Mouse (Mus musculus) forebrain, embryonic 12.5 days (tissue): ENCODE results near the gene Kit. TPM values are rescaled to one million over a fixed set of nuclear protein-coding genes. Genes with fewer than 3 reads are reported as not detected.
A peak's percentile ranks its signal among the peaks of the same experiment; 100 is the strongest.

Experiments used
- ATAC-seq: fragments of 200-750 bp; cut with Nextera tagmentation; 2 replicates; pipeline ENCODE4 v1.8.0; 2017; ENCODE audit warnings: moderate TSS enrichment; ENCODE audit not compliant: low FRiP score
- H3K27ac ChIP-seq: fragments of 300-500 bp; sonication (generic); 2 replicates; pipeline ENCODE4 v1.5.1; 2016; ENCODE audit warnings: mild to moderate bottlenecking
- H3K27me3 ChIP-seq: fragments of 300-500 bp; sonication (generic); 2 replicates; pipeline ENCODE4 v1.6.1; 2016; ENCODE audit warnings: mild to moderate bottlenecking
- H3K36me3 ChIP-seq: fragments of 300-500 bp; sonication (generic); replicated peaks from 2 replicates; pipeline ENCODE4 v1.6.1; 2016; ENCODE audit warnings: mild to moderate bottlenecking
- H3K4me1 ChIP-seq: fragments of 300-500 bp; sonication (generic); 2 replicates; pipeline ENCODE4 v1.6.1; 2016
- H3K4me2 ChIP-seq: fragments of 300-500 bp; sonication (generic); 2 replicates; pipeline ENCODE4 v1.6.1; 2016; ENCODE audit warnings: mild to moderate bottlenecking, moderate library complexity
- H3K4me3 ChIP-seq: fragments of 300-500 bp; sonication (generic); replicated peaks from 2 replicates; pipeline ENCODE4 v1.5.1; 2016; ENCODE audit warnings: mild to moderate bottlenecking
- H3K9ac ChIP-seq: fragments of 300-500 bp; sonication (generic); 2 replicates; pipeline ENCODE4 v1.6.1; 2016; ENCODE audit warnings: mild to moderate bottlenecking
- H3K9me3 ChIP-seq: fragments of 300-500 bp; sonication (generic); 2 replicates; pipeline ENCODE4 v1.6.1; 2016
- WGBS: fragments of 180-500 bp; shearing (Covaris S2); methylation state at CpG from one replicate; pipeline ENCODE4 v1.1.7; 2016; 5-methylcytosine and 5-hydroxymethylcytosine counted together
- polyA plus RNA-seq: library from polyadenylated mRNA; unstranded; fragments of >200 nt; fragmentation: Nextera tagmentation; extraction: Ambion mirVana; gene quantifications from 2 replicates; pipeline ENCODE4 v1.2.1, GENCODE M21; 2016

Gene Kit
- polyA plus RNA-seq, 1 experiment from 2014 or later, result 27.5 TPM

DNA sequence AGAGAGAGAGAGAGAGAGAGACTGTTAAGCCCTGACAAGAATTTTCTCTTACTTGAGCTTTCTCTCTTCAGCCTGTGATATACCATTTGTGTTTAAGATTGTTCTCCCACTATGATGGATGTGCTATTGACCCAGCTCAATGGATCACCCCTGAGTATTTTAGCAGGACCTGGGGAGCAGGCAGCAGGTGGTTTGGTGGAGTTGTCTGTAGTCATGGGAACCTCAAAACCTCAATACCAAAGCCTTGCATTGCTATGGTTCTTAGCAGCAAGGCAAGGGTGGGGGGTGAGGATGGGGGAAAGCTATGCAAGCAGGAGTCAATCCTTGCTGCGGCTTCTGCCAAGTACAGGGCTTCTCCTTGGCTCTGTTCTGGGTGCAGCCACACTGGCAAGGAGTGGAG is 48.8 kb downstream of the Kit start:
- peaks cover 5% of the 10 kb centered on the region; the same call in 1 of the 2 replicates for H3K36me3 ChIP-seq
- peaks cover 11% of the 10 kb centered on the region; the same call in 1 of the 2 replicates for H3K4me1 ChIP-seq
- no peak overlapping the region for H3K4me2 ChIP-seq
- no peaks in the 10 kb centered on the region for H3K27me3 ChIP-seq
- no peak overlapping the region for H3K4me3 ChIP-seq
- ATAC-seq, result no peak
- WGBS, result 87% methylated on average over 1 of the region's 1 CpGs
- H3K27ac ChIP-seq, result no peak overlapping the region
- H3K9me3 ChIP-seq, result no peaks in the 10 kb centered on the region
- no peak overlapping the region for H3K9ac ChIP-seq

DNA sequence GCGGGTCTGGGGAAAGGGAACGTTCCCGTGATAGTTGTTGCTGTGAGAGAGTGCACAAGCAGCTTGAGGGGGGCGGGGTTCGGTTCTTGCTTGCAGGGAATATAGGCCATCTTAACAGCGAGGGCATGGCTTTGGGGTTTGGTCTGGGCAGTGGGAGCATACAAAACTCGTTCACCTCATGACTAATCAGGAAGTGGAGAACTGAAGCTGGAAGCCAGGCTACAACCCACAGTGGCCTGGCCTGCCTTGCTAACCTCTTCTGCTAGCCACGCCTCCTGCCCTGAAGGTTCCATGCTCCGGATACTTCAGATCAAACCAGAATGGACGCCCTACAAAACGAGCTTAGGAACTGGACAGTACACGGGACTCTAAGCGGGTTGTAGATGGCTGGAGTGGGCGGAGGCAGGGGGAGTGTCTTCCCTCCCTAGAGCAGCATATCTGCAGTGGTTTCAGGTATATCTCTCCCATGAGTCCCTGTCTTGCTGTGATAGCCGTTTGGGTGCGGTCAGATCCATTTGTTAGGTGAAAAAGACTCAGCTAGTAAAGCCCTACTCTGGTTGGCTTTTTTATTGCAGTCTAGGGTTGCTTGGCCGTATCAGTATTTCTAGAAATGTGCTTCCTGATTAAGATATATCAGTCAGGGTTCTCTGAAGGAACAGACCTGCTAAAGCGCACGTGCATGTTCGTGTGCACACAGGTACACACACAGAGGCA is 49.4 kb downstream of the Kit start:
- Histone ChIP-seq H3K4me1 (peaks cover 11% of the 10 kb centered on the region; the same call in 1 of the 2 replicates), H3K27ac (no peak overlapping the region), H3K9me3 (no peaks in the 10 kb centered on the region), H3K9ac (no peak overlapping the region), H3K4me2 (no peak overlapping the region), H3K27me3 (no peaks in the 10 kb centered on the region), H3K36me3 (peaks cover 5% of the 10 kb centered on the region; the same call in 1 of the 2 replicates), H3K4me3 (no peak overlapping the region)
- no peak for ATAC-seq
- 92% methylated on average over 20 of the region's 20 CpGs for WGBS

DNA sequence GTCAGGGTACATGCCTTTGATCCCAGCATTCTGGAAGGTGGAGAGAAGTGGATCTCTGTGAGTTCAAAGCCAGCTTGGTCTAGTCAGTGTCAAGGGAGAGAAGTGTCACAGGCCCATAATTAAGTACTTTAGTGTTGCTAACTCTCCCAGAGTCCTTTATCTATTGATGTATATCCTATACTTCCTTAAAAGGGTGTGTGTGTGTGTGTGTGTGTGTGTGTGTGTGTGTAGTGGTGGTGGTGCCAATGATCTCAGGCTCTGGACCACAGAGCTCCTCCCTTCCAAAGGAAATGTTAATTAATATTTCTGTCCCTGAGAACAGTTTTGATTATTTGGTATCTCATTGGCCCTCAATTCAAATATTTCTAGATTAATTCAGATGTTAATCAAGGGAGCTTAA is 50.3 kb downstream of the Kit start:
- no peak overlapping the region for H3K27ac ChIP-seq
- no peak for ATAC-seq
- no peaks in the 10 kb centered on the region for H3K9me3 ChIP-seq
- H3K9ac ChIP-seq, result no peak overlapping the region
- H3K4me1 ChIP-seq, result peaks cover 11% of the 10 kb centered on the region; the same call in 1 of the 2 replicates
- H3K36me3 ChIP-seq, result peaks cover 5% of the 10 kb centered on the region; the same call in 1 of the 2 replicates
- no peak overlapping the region for H3K4me2 ChIP-seq
- no peaks in the 10 kb centered on the region for H3K27me3 ChIP-seq
- no peak overlapping the region for H3K4me3 ChIP-seq

DNA sequence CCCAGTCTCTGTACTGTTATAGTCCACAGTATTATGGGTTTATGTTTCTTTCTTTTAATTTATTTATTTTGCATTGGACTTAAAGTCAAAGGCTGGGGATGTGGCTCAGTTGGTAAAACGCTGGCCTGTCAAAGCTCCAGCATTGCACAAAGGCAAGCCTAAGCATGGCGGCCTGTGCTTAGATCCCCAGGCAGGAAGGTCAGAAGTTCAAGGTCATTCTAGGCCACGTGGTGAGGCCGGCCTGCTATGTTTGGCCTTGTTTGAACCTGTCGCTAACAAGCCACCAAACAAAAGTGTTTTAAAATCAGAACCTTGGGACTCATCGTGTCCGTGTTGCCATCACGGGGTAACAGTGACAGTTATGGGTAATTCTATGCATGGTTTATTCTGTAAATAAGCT is 51.6 kb downstream of the Kit start:
- no peak for ATAC-seq
- H3K4me3 ChIP-seq, result no peak overlapping the region

DNA sequence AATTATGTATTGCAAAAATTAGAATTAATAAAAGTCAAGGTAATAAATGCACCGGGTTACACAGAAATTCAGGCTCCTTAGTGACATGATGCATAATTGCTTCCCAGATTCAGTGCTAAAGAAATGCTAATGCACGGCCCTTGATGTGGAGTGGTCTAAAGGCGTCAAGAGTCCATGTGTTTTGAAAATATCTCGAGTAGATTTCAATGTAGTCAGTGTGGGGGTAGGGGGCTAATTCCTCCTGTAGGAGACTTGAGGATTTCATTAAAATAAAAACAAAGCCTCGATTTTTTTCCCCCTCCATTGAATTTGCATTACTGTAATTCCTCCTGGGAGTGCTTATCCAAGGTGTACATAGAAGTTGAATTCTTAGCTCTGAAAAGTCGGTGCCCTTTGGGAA is 52.0 kb downstream of the Kit start:
- Histone ChIP-seq H3K9me3 (no peaks in the 10 kb centered on the region), H3K4me1 (peaks cover 11% of the 10 kb centered on the region; the same call in 1 of the 2 replicates), H3K4me2 (no peak overlapping the region), H3K36me3 (no peaks in the 10 kb centered on the region; the same call in 1 of the 2 replicates), H3K9ac (no peak overlapping the region), H3K4me3 (no peak overlapping the region), H3K27me3 (no peaks in the 10 kb centered on the region), H3K27ac (no peak overlapping the region)
- WGBS, result 49% methylated on average over 6 of the region's 6 CpGs
- no peak for ATAC-seq

More for the DNA sequence above, 51.6 kb downstream of the Kit start:
- H3K9ac ChIP-seq, result no peak overlapping the region
- no peak overlapping the region for H3K27ac ChIP-seq
- H3K4me2 ChIP-seq, result no peak overlapping the region
- WGBS, result 50% methylated on average over 8 of the region's 8 CpGs
- H3K27me3 ChIP-seq, result no peaks in the 10 kb centered on the region
- no peaks in the 10 kb centered on the region for H3K9me3 ChIP-seq
- peaks cover 11% of the 10 kb centered on the region; the same call in 1 of the 2 replicates for H3K4me1 ChIP-seq
- H3K36me3 ChIP-seq, result no peaks in the 10 kb centered on the region; the same call in 1 of the 2 replicates

DNA sequence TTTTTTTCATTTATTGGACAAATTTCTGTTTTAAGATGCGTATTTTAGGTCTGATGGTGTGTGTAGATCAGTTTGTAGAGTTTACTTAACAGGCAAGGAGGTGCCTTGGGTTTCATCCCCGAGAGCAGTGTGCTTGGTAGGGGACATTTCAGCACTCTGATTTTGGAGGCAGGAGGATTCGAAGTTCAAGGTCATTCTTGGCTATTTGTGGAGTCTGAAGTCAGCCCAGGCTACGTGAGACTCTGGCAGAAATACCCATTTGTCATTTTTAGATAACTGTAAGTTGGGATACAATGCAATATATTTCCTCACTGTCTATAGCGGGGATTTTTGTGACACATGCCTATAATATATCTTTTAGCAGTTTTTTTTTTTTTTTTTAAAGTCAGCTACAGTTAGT is 57.5 kb downstream of the Kit start:
- no peaks in the 10 kb centered on the region for H3K27me3 ChIP-seq
- peaks cover 6% of the 10 kb centered on the region for H3K4me1 ChIP-seq
- H3K9me3 ChIP-seq, result no peaks in the 10 kb centered on the region
- H3K27ac ChIP-seq, result no peak overlapping the region
- no peaks in the 10 kb centered on the region for H3K36me3 ChIP-seq
- H3K9ac ChIP-seq, result no peak overlapping the region
- WGBS, result 87% methylated on average over 5 of the region's 5 CpGs
- no peak for ATAC-seq
- no peak overlapping the region for H3K4me3 ChIP-seq
- H3K4me2 ChIP-seq, result no peak overlapping the region

DNA sequence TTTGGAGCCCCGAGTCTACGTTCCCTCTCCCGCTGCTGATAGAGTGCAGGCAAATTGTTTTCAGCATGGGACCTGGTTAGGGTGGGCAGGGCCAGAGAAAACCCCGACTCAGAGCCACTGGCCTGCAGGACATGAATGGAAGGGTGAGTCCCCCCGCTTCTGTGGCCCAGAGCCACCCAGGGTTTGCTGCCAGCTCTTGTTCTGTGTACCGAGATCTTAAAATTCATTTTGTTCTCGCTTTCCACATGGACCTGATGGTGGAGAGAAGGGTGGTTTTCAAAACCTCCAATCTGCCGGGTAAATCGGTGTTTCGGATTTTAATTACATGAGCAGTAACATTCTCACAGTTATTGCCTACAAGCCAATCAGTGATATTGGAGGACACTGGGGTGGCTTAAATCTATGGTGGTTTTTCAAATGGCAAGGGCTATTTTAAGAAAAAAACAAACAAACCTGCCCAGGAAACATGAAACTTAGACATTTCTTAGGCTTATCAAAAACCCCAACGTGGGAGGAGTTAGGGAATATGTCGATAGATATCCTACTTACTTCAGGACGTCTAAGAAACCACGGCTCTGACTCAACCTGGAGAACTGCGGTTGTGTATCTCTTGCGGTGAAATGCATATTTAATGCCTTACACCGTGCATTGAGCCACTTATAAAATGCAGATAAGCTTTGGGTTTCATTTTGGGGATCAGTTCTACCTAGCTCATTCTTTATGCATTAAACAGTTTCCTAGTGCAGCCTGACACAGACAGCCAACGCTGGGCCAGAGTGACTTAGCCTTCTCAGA is 58.3 kb downstream of the Kit start:
- WGBS, result 92% methylated on average over 18 of the region's 18 CpGs

DNA sequence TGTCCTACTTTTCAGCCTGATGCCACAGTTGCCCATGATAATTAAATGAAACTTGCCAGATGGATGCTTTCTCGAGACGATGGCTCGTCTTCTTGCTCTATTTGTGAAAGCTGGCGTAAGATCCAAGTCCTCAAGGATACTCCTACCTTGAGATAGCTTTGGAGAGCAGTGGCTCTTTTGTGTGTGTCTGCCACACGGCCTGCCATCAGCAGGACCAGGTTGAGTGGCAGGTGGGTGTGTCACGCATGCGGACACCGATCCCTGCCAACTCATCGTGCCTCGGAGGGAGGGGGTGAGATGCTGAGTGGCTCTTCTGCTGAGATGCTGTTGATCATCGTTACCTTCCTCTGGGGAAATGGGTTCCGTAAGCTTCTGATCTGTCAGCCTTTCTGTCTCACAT is 60.7 kb downstream of the Kit start:
- no peaks in the 10 kb centered on the region for H3K27me3 ChIP-seq
- 75% methylated on average over 12 of the region's 12 CpGs for WGBS
- no peak overlapping the region for H3K4me3 ChIP-seq
- H3K27ac ChIP-seq, result no peak overlapping the region
- H3K9me3 ChIP-seq, result no peaks in the 10 kb centered on the region
- no peak for ATAC-seq
- H3K4me2 ChIP-seq, result no peak overlapping the region
- H3K9ac ChIP-seq, result no peak overlapping the region
- no peaks in the 10 kb centered on the region for H3K36me3 ChIP-seq
- H3K4me1 ChIP-seq, result peaks cover 6% of the 10 kb centered on the region

More for the DNA sequence above, 58.3 kb downstream of the Kit start:
- Histone ChIP-seq H3K4me2 (no peak overlapping the region), H3K9me3 (no peaks in the 10 kb centered on the region), H3K9ac (no peak overlapping the region), H3K4me1 (peaks cover 6% of the 10 kb centered on the region), H3K27ac (no peak overlapping the region), H3K36me3 (no peaks in the 10 kb centered on the region), H3K27me3 (no peaks in the 10 kb centered on the region), H3K4me3 (no peak overlapping the region)
- ATAC-seq, result no peak

DNA sequence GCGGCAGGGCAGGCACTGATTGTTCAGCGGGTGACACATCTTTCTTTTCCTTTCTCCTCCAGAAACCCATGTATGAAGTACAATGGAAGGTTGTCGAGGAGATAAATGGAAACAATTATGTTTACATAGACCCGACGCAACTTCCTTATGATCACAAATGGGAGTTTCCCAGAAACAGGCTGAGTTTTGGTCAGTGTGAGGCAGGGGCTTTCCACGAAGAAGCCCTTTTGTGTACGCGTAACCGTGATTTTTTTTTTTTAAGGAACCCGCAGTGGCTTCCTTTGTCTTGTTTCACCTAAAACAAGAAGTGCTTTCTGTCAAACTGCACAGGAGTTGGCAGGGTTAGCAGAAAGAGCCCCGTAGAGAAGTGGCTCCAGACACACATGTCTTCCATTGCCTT is 65.9 kb downstream of the Kit start:
- H3K4me3 ChIP-seq, result no peak overlapping the region
- no peak overlapping the region for H3K4me2 ChIP-seq

DNA sequence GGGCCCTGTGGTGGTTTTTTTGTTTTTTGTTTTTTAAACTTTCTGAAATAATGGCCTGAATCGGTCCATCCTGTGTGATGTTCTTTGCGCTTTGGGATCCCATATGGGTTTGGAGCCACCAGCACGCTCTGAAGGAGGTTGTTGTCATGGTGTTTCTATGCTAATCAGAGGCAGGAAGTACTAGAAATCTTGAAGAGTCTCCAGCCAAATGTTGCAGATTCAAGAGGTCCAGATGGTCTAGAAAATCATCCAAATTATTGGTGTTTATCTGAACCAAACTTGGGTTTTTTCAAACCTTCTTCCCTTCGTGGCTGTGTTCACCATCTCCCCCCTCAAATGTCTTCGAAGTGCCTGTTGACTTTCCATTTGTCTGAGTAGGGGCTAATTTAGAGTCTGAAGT is 72.3 kb downstream of the Kit start:
- Histone ChIP-seq H3K4me1 (peaks cover 7% of the 10 kb centered on the region), H3K9me3 (no peaks in the 10 kb centered on the region), H3K4me3 (no peak overlapping the region), H3K9ac (no peak overlapping the region), H3K27ac (no peak overlapping the region), H3K36me3 (peaks cover 7% of the 10 kb centered on the region; the same call in 1 of the 2 replicates), H3K4me2 (no peak overlapping the region), H3K27me3 (no peaks in the 10 kb centered on the region)
- no peak for ATAC-seq
- 94% methylated on average over 5 of the region's 5 CpGs for WGBS

More for the DNA sequence above, 65.9 kb downstream of the Kit start:
- 0 out of 2 replicates have a peak, but pooled peaks cover under 1% of the 10 kb centered on the region for H3K4me1 ChIP-seq
- no peaks in the 10 kb centered on the region for H3K9me3 ChIP-seq
- H3K9ac ChIP-seq, result no peak overlapping the region
- peaks cover 4% of the 10 kb centered on the region; the same call in 1 of the 2 replicates for H3K36me3 ChIP-seq
- H3K27ac ChIP-seq, result no peak overlapping the region
- H3K27me3 ChIP-seq, result no peaks in the 10 kb centered on the region
- ATAC-seq, result no peak
- WGBS, result 87% methylated on average over 11 of the region's 11 CpGs

DNA sequence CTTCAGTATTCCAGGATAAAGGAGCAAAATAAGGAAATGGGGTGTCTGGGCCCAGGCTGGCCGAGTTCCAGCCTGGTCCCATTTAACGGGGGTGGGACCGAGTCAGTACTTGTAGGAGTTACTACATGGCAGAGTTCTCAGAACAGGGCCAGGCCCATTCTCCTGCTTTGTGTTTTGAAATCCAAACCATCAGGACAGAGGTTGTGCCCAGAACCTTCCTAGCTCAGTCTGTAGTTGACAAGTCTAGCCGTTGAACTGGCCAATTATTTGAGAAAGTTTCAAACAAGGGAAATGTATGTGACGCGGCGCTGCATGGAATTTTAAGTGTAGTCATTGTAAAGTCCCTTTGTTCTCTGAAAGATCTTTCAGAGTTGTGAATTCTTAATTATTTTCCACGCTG is 75.8 kb downstream of the Kit start:
- Histone ChIP-seq H3K4me3 (no peak overlapping the region), H3K4me1 (peaks cover 7% of the 10 kb centered on the region), H3K27me3 (no peaks in the 10 kb centered on the region), H3K27ac (0 out of 2 replicates have a peak overlapping the region, but pooled peaks have one; percentile 5), H3K9me3 (no peaks in the 10 kb centered on the region), H3K9ac (no peak overlapping the region), H3K36me3 (peaks cover 32% of the 10 kb centered on the region), H3K4me2 (no peak overlapping the region)
- no peak for ATAC-seq
- WGBS, result 51% methylated on average over 8 of the region's 8 CpGs

DNA sequence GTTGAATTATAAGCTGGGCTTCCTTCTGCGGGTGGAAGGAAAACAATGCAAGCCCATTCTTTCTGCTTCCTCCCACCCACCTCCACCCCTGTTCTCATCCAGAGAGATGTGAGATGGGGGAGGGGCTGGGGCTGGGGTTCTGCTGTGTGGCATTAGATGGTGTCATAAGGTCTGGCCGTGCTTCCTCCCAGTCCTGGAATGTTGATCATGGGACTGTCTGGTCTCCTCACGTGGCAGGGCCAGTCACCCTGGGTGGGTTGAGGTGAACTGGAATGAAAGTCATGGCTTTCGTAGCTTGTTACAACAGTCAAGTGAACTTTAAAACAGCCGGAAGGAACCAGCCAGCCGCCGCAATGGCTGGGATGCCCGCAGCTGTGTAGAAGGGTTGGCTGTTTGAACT is 78.7 kb downstream of the Kit start:
- Histone ChIP-seq H3K27ac (no peak overlapping the region), H3K9ac (no peak overlapping the region), H3K4me1 (peaks cover 7% of the 10 kb centered on the region), H3K4me2 (no peak overlapping the region), H3K9me3 (no peaks in the 10 kb centered on the region), H3K36me3 (peaks cover 29% of the 10 kb centered on the region), H3K4me3 (no peak overlapping the region), H3K27me3 (no peaks in the 10 kb centered on the region)
- ATAC-seq, result no peak
- 89% methylated on average over 8 of the region's 8 CpGs for WGBS
